Mouse (Mus musculus) lung, adult 18-20 months (tissue): Measurements from ENCODE around the gene Men1.
A peak's percentile ranks its signal among the peaks of the same experiment; 100 is the strongest.

Source experiments
- DNase-seq, 2 experiments: peaks; one replicate each; pipeline ENCODE4 v3.0.0; 2022; ENCODE audit warnings: mixed read lengths in 2 of 2

Men1 gene

GRCm38 (mm10) chr19:6340524-6341452 lies 6.0 kb downstream of the Men1 start, which contains the start of gene Map4k2:
Gene Map4k2 (plus strand): TSS chr19:6341135.
- DNase-seq: peak; percentile 85 to 91

GRCm38 (mm10) chr19:6341453-6342077 lies 6.8 kb downstream of the Men1 start:
- DNase-seq: no peak

GRCm38 (mm10) chr19:6342276-6342933 lies 7.6 kb downstream of the Men1 start:
- DNase-seq: peak in 1 of 2 experiments; percentile 63

- no peak for DNase-seq
These were observed 8.5 kb downstream of the Men1 start for GRCm38 (mm10) chr19:6343066-6343925.

- no peak for DNase-seq
These were observed 9.2 kb downstream of the Men1 start for GRCm38 (mm10) chr19:6343996-6344395.

- DNase-seq: no peak
These were observed 11.2 kb downstream of the Men1 start for GRCm38 (mm10) chr19:6346023-6346422.

- no peak for DNase-seq
These were observed 11.9 kb downstream of the Men1 start for GRCm38 (mm10) chr19:6346661-6347060.

- DNase-seq: no peak
These were observed 12.8 kb downstream of the Men1 start for GRCm38 (mm10) chr19:6347615-6348014.

- no peak for DNase-seq
These were observed 13.9 kb downstream of the Men1 start for GRCm38 (mm10) chr19:6348717-6349116.

- DNase-seq: peak in 1 of 2 experiments; percentile 30
These were observed 14.6 kb downstream of the Men1 start for GRCm38 (mm10) chr19:6349215-6349983.

GRCm38 (mm10) chr19:6351431-6352106 lies 16.8 kb downstream of the Men1 start:
- no peak for DNase-seq

GRCm38 (mm10) chr19:6352107-6352505 lies 17.3 kb downstream of the Men1 start:
- DNase-seq: no peak

GRCm38 (mm10) chr19:6354030-6354429 lies 19.3 kb downstream of the Men1 start:
- DNase-seq: no peak

GRCm38 (mm10) chr19:6361291-6361690 lies 26.5 kb downstream of the Men1 start:
- no peak for DNase-seq

- DNase-seq: no peak
These were observed 28.3 kb downstream of the Men1 start for GRCm38 (mm10) chr19:6363091-6363410.

- DNase-seq: peak; percentile 100
These were observed 28.8 kb downstream of the Men1 start, which contains the start of gene Sf1 for GRCm38 (mm10) chr19:6363411-6364240. Gene Sf1 (plus strand): TSS chr19:6363690.

- DNase-seq: peak; percentile 92 to 95
These were observed 29.5 kb downstream of the Men1 start for GRCm38 (mm10) chr19:6364317-6364725.

- DNase-seq: no peak
These were observed 30.1 kb downstream of the Men1 start for GRCm38 (mm10) chr19:6364842-6365241.

- no peak for DNase-seq
These were observed 35.4 kb downstream of the Men1 start for GRCm38 (mm10) chr19:6370175-6370574.

- no peak for DNase-seq
These were observed 37.7 kb downstream of the Men1 start for GRCm38 (mm10) chr19:6372433-6372832.
